ENCODE assay signal across 21 mouse cellular contexts in the genomic region with DNA sequence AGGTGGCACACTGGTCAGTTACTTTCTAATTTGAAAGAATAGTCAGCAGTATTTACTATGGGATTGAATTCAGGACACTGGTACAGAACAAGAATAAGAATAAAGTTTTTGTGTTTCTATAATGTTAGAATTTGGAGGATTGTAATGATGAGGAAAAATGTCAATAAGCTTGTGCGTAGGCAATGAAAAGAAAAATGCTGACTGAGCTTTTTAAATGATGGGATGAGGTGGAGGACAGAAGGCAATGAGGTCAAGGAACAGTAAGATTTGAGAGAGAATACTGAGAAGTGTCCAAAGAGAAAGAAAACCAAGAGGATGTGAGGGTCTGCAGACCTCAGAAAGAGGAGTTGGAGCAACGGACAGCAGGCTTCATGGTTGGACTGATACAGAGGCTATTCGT.
DNase-seq lines count a peak whose midpoint lies in the region; ATAC-seq and TF ChIP-seq lines count a peak whose summit lies in the region.
"Had no signal": no experiment of that assay in that cellular context is flagged by ENCODE, and none has a peak within 500 bp of the region (broad histone marks: within the 10 kb centered on the region; RNA-seq: fewer than 3 reads in every experiment).

No protein-coding gene starts in this region.

- H3K4me1 ChIP-seq in CH12.LX (ENCODE audit: control insufficient read depth in 1 of 2, insufficient read depth in 2 of 2), result peaks cover 0 to 5% of the 10 kb centered on the region in 2 experiments; a peak in 1 of 4 replicates
- H3K4me1 ChIP-seq in ES-E14 (ENCODE audit: control insufficient read depth in 2 of 2, insufficient read depth in 2 of 2, low read length in 2 of 2, poor library complexity in 1 of 2), result no peaks in the 10 kb centered on the region
- H3K4me1 ChIP-seq: embryonic facial prominence, embryonic 10.5 days; embryonic facial prominence, embryonic 12.5 days; forebrain, embryonic 13.5 days; forebrain, embryonic 15.5 days had no signal

- no peaks in the 10 kb centered on the region for H3K9me3 ChIP-seq in CH12.LX (replicated peaks; ENCODE audit: low read length)
- no peaks in the 10 kb centered on the region for H3K9me3 ChIP-seq in ES-E14 (ENCODE audit: control insufficient read depth, insufficient read depth, low read depth, low read length)
- H3K9me3 ChIP-seq: embryonic facial prominence, embryonic 10.5 days; embryonic facial prominence, embryonic 12.5 days; forebrain, embryonic 13.5 days; forebrain, embryonic 15.5 days had no signal

- TF ChIP-seq EP300 in CH12.LX (IDR thresholded peaks at IDR 0.05; ENCODE audit: low read length), result no peak

- TF ChIP-seq POLR2A in CH12.LX (IDR thresholded peaks at IDR 0.05; ENCODE audit: low read depth, low read length), result no peak

- no peak for TF ChIP-seq RAD21 in CH12.LX (IDR thresholded peaks at IDR 0.05; ENCODE audit: low read depth, low read length)

- no peak for DNase-seq in layer of hippocampus, adult 2 months (ENCODE audit: low spot score in 2 of 2)
- no peak for DNase-seq in layer of hippocampus, adult 9-10 months (ENCODE audit: low spot score)
- DNase-seq in CH12.LX (ENCODE audit: extremely low read depth) (no peak), ES-E14 (ENCODE audit: low read depth, low spot score) (no peak)
- no peak for DNase-seq in left cerebral cortex, postnatal 36 days (ENCODE audit: low spot score in 2 of 2)
- DNase-seq: adrenal gland, adult 8-10 months; adrenal gland, postnatal 14 days; adrenal gland, postnatal 36 days; cerebellum, adult 11-12 months; cerebellum, adult 2 months; cerebellum, adult 9-10 months; cerebellum, postnatal 10 days; cerebellum, postnatal 25 days; forebrain, postnatal 0 days had no signal

- in situ Hi-C loops in CH12.LX (cut with MboI; ENCODE audit: low pct_ligation_motif_present, low pct_unique_long_range_greater_than_20kb, low sequenced_read_pairs) (no loop called here), ES-E14 (cut with MboI; ENCODE audit: low sequenced_read_pairs in 2 of 2, unreplicated experiment in 2 of 2) (no loop called here)

- H3K27me3 ChIP-seq in CH12.LX (replicated peaks), result no peaks in the 10 kb centered on the region
- H3K27me3 ChIP-seq: embryonic facial prominence, embryonic 12.5 days; forebrain, embryonic 13.5 days; forebrain, embryonic 15.5 days; Patski had no signal

- dilution Hi-C loops in CH12.LX (cut with MboI; ENCODE audit: extremely low pct_ligation_motif_present, extremely low pct_unique_long_range_greater_than_20kb, low sequenced_read_pairs), result no loop called here

- no peak for ATAC-seq in megakaryocyte, adult 5-6 weeks (ENCODE audit: poor library complexity, severe bottlenecking)
- ATAC-seq: activated CD4-positive, CD25-positive, alpha-beta regulatory T cell, adult 4 months; forebrain, embryonic 13.5 days; forebrain, embryonic 15.5 days; forebrain, postnatal 0 days; Patski had no signal

- intact Hi-C loops in left cerebral cortex, postnatal 36 days (cut with DNase I), result no loop called here

- no peak overlapping the region for H3K4me2 ChIP-seq in CH12.LX (ENCODE audit: insufficient read depth, low read depth, poor library complexity, severe bottlenecking)
- H3K4me2 ChIP-seq: embryonic facial prominence, embryonic 12.5 days; forebrain, embryonic 13.5 days; forebrain, embryonic 15.5 days had no signal

- TF ChIP-seq CTCF in layer of hippocampus, adult 2 months (conservative IDR thresholded peaks at IDR 0.05), result no peak
- TF ChIP-seq CTCF in CH12.LX (conservative IDR thresholded peaks at IDR 0.05 in 1 of 2, IDR thresholded peaks at IDR 0.05 in 1 of 2; ENCODE audit: low read depth in 2 of 2, low read length in 2 of 2), result no peak

- no peak overlapping the region for H3K9ac ChIP-seq in CH12.LX (ENCODE audit: insufficient read depth, low read depth)
- H3K9ac ChIP-seq in ES-E14 (ENCODE audit: insufficient read depth, low read depth, low read length, poor library complexity, severe bottlenecking), result no peak overlapping the region
- H3K9ac ChIP-seq: embryonic facial prominence, embryonic 12.5 days; forebrain, embryonic 13.5 days; forebrain, embryonic 15.5 days; forebrain, postnatal 0 days had no signal

- no peaks in the 10 kb centered on the region for H3K79me2 ChIP-seq in CH12.LX (replicated peaks; ENCODE audit: control insufficient read depth, extremely low read depth, insufficient read depth, poor library complexity, severe bottlenecking)

- H3K36me3 ChIP-seq in CH12.LX (replicated peaks in 1 of 2; ENCODE audit: control insufficient read depth in 1 of 2, insufficient read depth in 1 of 2, low read length in 1 of 2), result peaks cover 0 to 5% of the 10 kb centered on the region in 2 experiments
- no peaks in the 10 kb centered on the region for H3K36me3 ChIP-seq in ES-E14 (ENCODE audit: control insufficient read depth, insufficient read depth, low read length, poor library complexity, severe bottlenecking)
- H3K36me3 ChIP-seq: embryonic facial prominence, embryonic 10.5 days; embryonic facial prominence, embryonic 12.5 days; forebrain, embryonic 15.5 days had no signal

- peak overlapping the region; percentile 36; the same call in 1 of the 2 replicates for H3K27ac ChIP-seq in layer of hippocampus, adult 2 months
- H3K27ac ChIP-seq in CH12.LX (ENCODE audit: insufficient read depth, low read depth), result no peak overlapping the region
- H3K27ac ChIP-seq in ES-E14 (ENCODE audit: insufficient read depth, low read depth, low read length, poor library complexity, severe bottlenecking), result no peak overlapping the region
- H3K27ac ChIP-seq: embryonic facial prominence, embryonic 10.5 days; embryonic facial prominence, embryonic 12.5 days; forebrain, embryonic 13.5 days; forebrain, embryonic 15.5 days had no signal

- no peak overlapping the region for H3K4me3 ChIP-seq in layer of hippocampus, adult 2 months
- H3K4me3 ChIP-seq in CH12.LX (replicated peaks in 1 of 3; ENCODE audit: low read depth in 2 of 3, low read length in 2 of 3, poor library complexity in 1 of 3) (no peak overlapping the region), ES-E14 (ENCODE audit: insufficient read depth in 1 of 2, low read depth in 1 of 2, low read length in 2 of 2, poor library complexity in 1 of 2, severe bottlenecking in 1 of 2) (no peak overlapping the region)
- H3K4me3 ChIP-seq: embryonic facial prominence, embryonic 10.5 days; embryonic facial prominence, embryonic 12.5 days; forebrain, embryonic 13.5 days; forebrain, embryonic 15.5 days had no signal

TF ChIP-seq in CH12.LX, 34 proteins besides CTCF, POLR2A, EP300 and RAD21:
- TF ChIP-seq ZMIZ1 (IDR thresholded peaks at IDR 0.05; ENCODE audit: low read depth, low read length), result no peak
- TF ChIP-seq MAFK (IDR thresholded peaks at IDR 0.05; ENCODE audit: insufficient replicate concordance, low read length), result peak; percentile 84
TF ChIP-seq in CH12.LX: peak in this region for 1.

TF ChIP-seq in ES-E14, 5 proteins besides CTCF, POLR2A, EP300 and RAD21:
- TF ChIP-seq MAFK (IDR thresholded peaks at IDR 0.05; ENCODE audit: insufficient read depth, low read depth, low read length), result peak; percentile 72
- no peak for TF ChIP-seq ZC3H11A (IDR thresholded peaks at IDR 0.05; ENCODE audit: borderline replicate concordance, low read depth, low read length)
